Mouse (Mus musculus) stomach, embryonic 14.5 days (tissue): ENCODE data around the gene Atf6. TPM values are rescaled to one million over a fixed set of nuclear protein-coding genes. Genes with fewer than 3 reads are reported as not detected.

Source experiments
- ATAC-seq: fragments of 200-750 bp; cut with Nextera tagmentation; 2 replicates; pipeline ENCODE4 v1.8.0; 2017; ENCODE audit warnings: low read depth, moderate TSS enrichment; ENCODE audit not compliant: insufficient number of reproducible peaks, insufficient read depth, low FRiP score
- H3K27ac ChIP-seq: fragments of 300-500 bp; sonication (generic); 2 replicates; pipeline ENCODE4 v1.5.1; 2014; ENCODE audit warnings: mild to moderate bottlenecking, low read length, moderate library complexity, mixed read lengths
- H3K27me3 ChIP-seq: fragments of 300-500 bp; sonication (generic); 2 replicates; pipeline ENCODE4 v1.6.1; 2014; ENCODE audit warnings: low read length, control low read depth, mixed read lengths; ENCODE audit not compliant: control insufficient read depth, insufficient read depth
- H3K36me3 ChIP-seq: fragments of 300-500 bp; sonication (generic); 2 replicates; pipeline ENCODE4 v1.6.1; 2014; ENCODE audit warnings: mild to moderate bottlenecking, control low read depth, low read length, moderate library complexity, mixed read lengths; ENCODE audit not compliant: control insufficient read depth, insufficient read depth
- H3K4me1 ChIP-seq: fragments of 300-500 bp; sonication (generic); 2 replicates; pipeline ENCODE4 v1.6.1; 2014; ENCODE audit warnings: low read length, control low read depth, mixed read lengths; ENCODE audit not compliant: control insufficient read depth, insufficient read depth
- H3K4me2 ChIP-seq: fragments of 300-500 bp; sonication (generic); replicated peaks from 2 replicates; pipeline ENCODE4 v1.6.1; 2014; ENCODE audit warnings: low read depth, low read length, control low read depth
- H3K4me3 ChIP-seq: fragments of 300-500 bp; sonication (generic); 2 replicates; pipeline ENCODE4 v1.5.1; 2014; ENCODE audit warnings: low read depth, low read length, control low read depth
- H3K9ac ChIP-seq: fragments of 300-500 bp; sonication (generic); replicated peaks from 2 replicates; pipeline ENCODE4 v1.6.1; 2014; ENCODE audit warnings: low read depth, mild to moderate bottlenecking, control low read depth, low read length, moderate library complexity, mixed read lengths
- H3K9me3 ChIP-seq: fragments of 300-500 bp; sonication (generic); 2 replicates; pipeline ENCODE4 v1.6.1; 2016; ENCODE audit warnings: low read depth, low read length, control low read depth; ENCODE audit not compliant: control insufficient read depth
- WGBS: fragments of 180-500 bp; shearing (Covaris S2); extraction: QIAGEN DNeasy Blood & Tissue Kit; methylation state at CpG from one replicate; pipeline ENCODE4 v1.1.7; 2014; 5-methylcytosine and 5-hydroxymethylcytosine counted together
- polyA plus RNA-seq: library from polyadenylated mRNA; unstranded; fragments of >200 nt; fragmentation: Nextera tagmentation; extraction: Ambion mirVana; gene quantifications from 2 replicates; pipeline ENCODE4 v1.2.1, GENCODE M21; 2014

Atf6 gene
- polyA plus RNA-seq, 1 experiment from 2014 or later = 10.8 TPM

DNA sequence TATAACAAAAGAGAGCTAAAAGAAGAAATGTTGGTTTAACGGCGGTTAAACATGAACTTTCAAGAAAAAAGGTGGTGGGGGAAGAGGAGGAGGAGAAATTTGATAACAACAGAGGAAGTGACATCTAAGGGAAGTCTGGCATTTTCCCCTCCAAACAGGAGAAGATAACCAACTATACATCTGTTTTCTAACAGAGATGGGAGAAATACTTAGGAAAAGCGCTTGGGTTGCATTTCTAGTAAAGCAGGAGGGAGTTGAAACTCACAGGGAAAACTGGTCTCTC lies 5.2 kb downstream of the Atf6 start:
- WGBS = 45% methylated on average over 3 of the region's 3 CpGs
- Histone ChIP-seq H3K9me3 (no peaks in the 10 kb centered on the region), H3K27ac (no peak overlapping the region; the same call in 1 of the 2 replicates), H3K27me3 (no peaks in the 10 kb centered on the region), H3K4me3 (no peak overlapping the region), H3K36me3 (no peaks in the 10 kb centered on the region), H3K4me2 (peak overlapping the region; percentile 14; the same call in 1 of the 2 replicates), H3K9ac (no peak overlapping the region), H3K4me1 (0 out of 2 replicates have a peak, but pooled peaks cover 2% of the 10 kb centered on the region)
- no peak for ATAC-seq

DNA sequence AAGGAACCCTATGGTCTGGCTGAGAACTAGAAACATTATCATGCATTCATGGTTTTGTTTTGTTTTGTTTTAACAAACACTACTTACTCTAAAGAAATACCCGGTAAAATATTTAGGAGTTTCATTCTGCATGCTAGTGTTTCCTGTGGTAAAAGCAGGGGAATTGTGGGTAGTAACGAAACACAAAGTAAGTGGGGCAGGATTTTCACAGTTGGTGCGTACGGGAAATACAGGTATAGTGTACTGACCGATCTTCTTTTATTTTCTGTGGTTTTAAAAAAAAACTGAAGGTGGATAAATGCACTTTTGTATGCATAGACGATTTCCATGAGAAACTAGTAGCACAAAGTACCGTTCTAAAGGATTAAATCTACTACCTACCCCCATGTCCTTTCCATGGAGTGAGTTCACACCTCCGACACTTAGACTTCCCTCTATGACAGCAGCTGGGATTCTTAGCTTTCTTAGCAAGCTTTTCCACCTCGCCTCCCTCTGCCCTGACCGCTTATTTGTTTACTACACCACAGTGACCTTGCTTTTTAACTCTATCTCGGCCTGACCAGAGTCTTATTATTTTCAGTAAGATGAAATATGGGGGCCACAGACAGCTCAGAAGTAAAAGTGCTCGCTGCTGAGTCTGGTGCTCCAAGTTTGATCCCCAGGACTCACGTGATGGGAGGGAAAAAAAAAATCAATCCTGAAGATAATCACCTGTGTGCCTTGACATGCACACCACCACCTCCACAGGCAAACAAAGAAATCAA lies 5.7 kb downstream of the Atf6 start:
- no peaks in the 10 kb centered on the region for H3K36me3 ChIP-seq
- ATAC-seq = no peak
- no peaks in the 10 kb centered on the region for H3K9me3 ChIP-seq
- no peak overlapping the region for H3K4me3 ChIP-seq
- H3K4me2 ChIP-seq = no peak overlapping the region; the same call in 1 of the 2 replicates
- H3K27ac ChIP-seq = no peak overlapping the region
- no peaks in the 10 kb centered on the region for H3K27me3 ChIP-seq
- H3K4me1 ChIP-seq = 0 out of 2 replicates have a peak, but pooled peaks cover 2% of the 10 kb centered on the region
- 47% methylated on average over 13 of the region's 13 CpGs for WGBS
- no peak overlapping the region for H3K9ac ChIP-seq

DNA sequence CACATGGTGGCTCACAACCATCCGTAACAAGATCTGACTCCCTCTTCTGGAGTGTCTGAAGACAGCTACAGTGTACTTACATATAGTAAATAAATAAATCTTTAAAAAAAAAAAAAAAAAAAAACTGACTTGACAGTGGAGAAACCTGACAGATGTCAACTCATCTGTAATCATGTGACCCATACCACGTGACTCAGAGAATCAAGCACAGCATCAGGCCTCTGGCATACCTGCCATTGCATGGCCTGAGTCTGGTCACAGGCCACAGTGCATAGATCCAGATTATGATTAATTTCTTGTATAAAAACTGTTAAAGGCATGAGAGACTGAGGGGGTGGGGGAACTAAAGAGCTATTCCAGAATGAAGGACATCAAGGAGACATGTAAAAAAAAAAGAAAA lies 8.7 kb downstream of the Atf6 start:
- H3K9ac ChIP-seq = no peak overlapping the region
- H3K4me3 ChIP-seq = no peak overlapping the region
- no peaks in the 10 kb centered on the region for H3K36me3 ChIP-seq
- no peaks in the 10 kb centered on the region for H3K9me3 ChIP-seq
- no peak overlapping the region for H3K27ac ChIP-seq
- 0 out of 2 replicates have a peak, but pooled peaks cover 2% of the 10 kb centered on the region for H3K4me1 ChIP-seq
- WGBS = 88% methylated on average over 2 of the region's 2 CpGs
- H3K4me2 ChIP-seq = no peak overlapping the region
- ATAC-seq = no peak
- H3K27me3 ChIP-seq = no peaks in the 10 kb centered on the region

DNA sequence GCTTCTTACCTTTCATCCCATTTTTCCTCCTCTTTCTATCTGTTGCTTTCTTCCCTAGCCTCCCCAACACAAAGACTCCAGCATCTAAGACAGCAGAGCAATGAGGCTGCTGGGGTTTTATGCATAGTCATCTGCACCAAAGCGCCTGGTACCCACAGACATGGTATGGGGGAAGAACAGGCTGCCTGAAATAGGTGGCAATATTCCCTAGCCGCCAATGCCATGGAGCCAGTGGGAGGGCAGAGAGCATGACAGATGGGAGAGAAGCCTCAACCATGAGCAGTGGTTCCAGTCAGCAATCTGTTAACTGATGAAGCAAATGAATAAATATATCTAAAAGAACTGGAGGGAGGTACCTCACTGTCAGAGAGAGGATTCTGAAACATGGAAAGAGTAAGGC lies 10.2 kb downstream of the Atf6 start:
- Histone ChIP-seq H3K9me3 (no peaks in the 10 kb centered on the region), H3K9ac (no peak overlapping the region), H3K4me1 (0 out of 2 replicates have a peak, but pooled peaks cover under 1% of the 10 kb centered on the region), H3K27me3 (no peaks in the 10 kb centered on the region), H3K4me3 (no peak overlapping the region), H3K36me3 (no peaks in the 10 kb centered on the region), H3K27ac (no peak overlapping the region), H3K4me2 (no peak overlapping the region)
- no peak for ATAC-seq
- WGBS = 84% methylated on average over 2 of the region's 2 CpGs

DNA sequence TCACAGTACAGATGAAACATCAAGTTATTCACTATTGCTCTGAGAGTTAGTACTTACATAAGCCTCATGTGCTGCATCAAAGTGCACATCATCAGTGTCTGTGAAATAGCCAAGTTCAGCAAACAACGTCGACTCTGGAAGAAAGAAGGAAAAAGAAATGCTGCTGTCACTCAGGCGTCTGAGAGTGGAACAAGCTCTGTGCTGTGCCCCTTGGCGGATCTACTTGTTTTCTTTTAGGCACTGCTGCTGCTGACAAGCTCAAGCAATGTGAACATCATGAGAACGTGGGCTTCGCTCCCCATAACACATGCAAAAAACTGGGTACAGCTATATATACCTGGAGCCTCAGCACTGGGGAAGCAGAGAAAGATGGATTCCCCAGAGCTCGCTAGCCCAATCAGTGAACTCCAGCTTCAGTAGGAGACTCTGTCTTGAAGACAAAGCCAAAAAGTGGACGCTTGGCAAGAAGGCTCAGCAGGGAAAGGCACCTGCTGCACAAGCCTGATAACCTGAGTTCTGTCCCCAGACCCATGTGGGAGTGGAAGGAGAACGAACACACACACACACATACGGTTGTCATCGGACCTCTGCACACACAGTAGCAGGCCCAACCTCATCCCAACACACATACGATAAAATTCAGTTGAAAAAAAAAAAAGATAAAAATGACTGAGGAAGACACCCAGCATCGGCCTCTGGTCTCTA lies 12.4 kb downstream of the Atf6 start:
- no peak overlapping the region for H3K4me2 ChIP-seq
- 88% methylated on average over 13 of the region's 13 CpGs for WGBS
- ATAC-seq = no peak
- no peaks in the 10 kb centered on the region for H3K4me1 ChIP-seq
- H3K9ac ChIP-seq = no peak overlapping the region
- no peak overlapping the region for H3K4me3 ChIP-seq
- no peaks in the 10 kb centered on the region for H3K9me3 ChIP-seq
- H3K36me3 ChIP-seq = no peaks in the 10 kb centered on the region
- no peak overlapping the region for H3K27ac ChIP-seq
- no peaks in the 10 kb centered on the region for H3K27me3 ChIP-seq

DNA sequence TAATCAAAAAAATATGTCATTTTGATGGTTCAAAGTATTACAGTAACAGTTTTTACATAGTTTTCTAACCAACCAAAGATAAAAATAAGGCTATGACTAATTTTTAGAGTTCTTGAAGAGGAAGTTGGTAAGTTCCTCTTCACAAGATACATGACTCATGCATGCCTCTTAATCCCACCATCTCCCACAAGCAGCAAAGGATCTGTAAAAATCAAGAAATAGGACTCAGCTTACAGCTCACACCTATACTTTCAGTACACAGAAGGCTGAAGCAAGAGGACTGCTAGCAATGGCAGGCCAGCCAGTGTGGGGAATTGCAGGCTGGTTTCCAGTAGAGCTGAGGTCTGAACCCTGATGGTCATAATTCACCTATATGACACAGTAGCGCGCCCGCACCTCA lies 14.0 kb downstream of the Atf6 start:
- H3K4me1 ChIP-seq = no peaks in the 10 kb centered on the region
- H3K4me2 ChIP-seq = no peak overlapping the region
- no peak for ATAC-seq
- H3K27me3 ChIP-seq = no peaks in the 10 kb centered on the region
- H3K36me3 ChIP-seq = no peaks in the 10 kb centered on the region
- WGBS = 92% methylated on average over 3 of the region's 3 CpGs
- no peak overlapping the region for H3K27ac ChIP-seq
- H3K4me3 ChIP-seq = no peak overlapping the region
- H3K9ac ChIP-seq = no peak overlapping the region
- H3K9me3 ChIP-seq = no peaks in the 10 kb centered on the region

DNA sequence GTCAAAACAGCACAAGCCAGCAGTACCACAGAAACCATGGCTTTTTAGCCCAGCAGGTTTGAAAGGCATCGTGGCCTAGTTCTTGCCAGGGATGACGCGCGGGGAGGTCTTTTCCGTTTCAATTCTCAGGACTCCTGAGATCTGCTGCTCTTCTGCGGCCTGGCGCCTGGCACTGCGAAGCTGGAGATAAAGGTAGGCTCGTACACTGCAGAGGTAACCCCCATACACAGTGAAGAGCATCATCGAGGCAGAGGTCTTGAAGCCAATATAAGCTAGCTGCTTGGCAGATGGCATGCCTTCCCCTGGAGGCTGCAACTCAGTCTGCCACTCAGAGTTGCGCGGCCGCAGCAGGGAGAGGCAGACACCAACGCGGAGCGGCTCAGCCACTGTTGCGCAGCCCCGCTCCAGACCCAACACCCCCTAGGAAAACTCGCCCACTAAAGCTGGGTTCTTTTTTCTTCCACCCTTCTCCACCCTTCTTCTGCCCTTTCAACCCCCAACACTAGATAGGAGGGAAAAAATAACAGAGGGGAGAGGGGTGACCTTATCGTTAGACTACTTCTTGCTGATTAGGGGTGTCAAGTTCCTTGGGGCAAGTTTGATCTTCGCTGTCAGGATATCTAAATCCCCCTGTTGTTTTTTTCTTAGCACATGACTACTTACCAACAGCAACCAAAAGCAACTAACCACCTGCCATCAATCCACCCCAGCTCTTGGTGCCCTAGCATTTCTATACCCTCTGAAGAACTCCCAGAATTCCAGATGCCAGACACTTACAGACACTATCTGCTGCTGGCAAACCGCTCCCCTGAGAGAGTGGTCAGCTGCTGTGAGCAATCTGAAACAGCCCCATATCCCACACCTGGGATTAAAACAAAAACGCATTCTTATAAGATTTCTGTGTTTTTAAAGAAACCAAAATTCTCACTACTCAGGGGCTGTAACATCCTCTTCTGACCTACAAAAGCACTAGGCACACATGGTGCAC lies 16.6 kb downstream of the Atf6 start:
- Histone ChIP-seq H3K36me3 (no peaks in the 10 kb centered on the region), H3K4me1 (no peaks in the 10 kb centered on the region), H3K9ac (no peak overlapping the region), H3K27ac (no peak overlapping the region), H3K4me3 (no peak overlapping the region), H3K4me2 (no peak overlapping the region), H3K27me3 (no peaks in the 10 kb centered on the region), H3K9me3 (no peaks in the 10 kb centered on the region)
- ATAC-seq = no peak
- 87% methylated on average over 23 of the region's 23 CpGs for WGBS

DNA sequence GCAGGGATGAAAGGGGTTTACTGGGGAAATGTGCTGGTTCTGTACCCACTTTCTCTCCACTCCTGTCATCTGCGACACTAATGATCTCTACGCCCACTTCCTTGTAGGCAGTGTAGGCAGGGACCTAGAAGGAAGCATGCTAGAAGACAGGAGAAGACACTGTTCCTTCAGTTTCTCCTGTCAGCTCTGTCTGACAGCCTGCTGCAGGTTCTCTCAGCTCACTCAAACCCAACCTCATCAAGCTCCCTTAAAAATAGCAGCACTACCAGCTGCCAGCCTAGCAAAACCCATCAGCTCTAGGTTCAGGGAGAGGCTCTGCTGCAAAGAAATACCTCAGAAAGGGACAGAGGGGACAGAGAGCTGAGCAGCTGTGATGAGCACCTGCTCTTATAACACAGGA lies 17.6 kb downstream of the Atf6 start:
- Histone ChIP-seq H3K4me3 (no peak overlapping the region), H3K9ac (no peak overlapping the region), H3K27me3 (no peaks in the 10 kb centered on the region), H3K4me2 (no peak overlapping the region), H3K9me3 (no peaks in the 10 kb centered on the region), H3K27ac (no peak overlapping the region), H3K36me3 (no peaks in the 10 kb centered on the region), H3K4me1 (no peaks in the 10 kb centered on the region)
- WGBS = 97% methylated on average over 2 of the region's 2 CpGs
- ATAC-seq = no peak
